Mouse (Mus musculus): ENCODE measurements around the gene Chst11.

DNA sequence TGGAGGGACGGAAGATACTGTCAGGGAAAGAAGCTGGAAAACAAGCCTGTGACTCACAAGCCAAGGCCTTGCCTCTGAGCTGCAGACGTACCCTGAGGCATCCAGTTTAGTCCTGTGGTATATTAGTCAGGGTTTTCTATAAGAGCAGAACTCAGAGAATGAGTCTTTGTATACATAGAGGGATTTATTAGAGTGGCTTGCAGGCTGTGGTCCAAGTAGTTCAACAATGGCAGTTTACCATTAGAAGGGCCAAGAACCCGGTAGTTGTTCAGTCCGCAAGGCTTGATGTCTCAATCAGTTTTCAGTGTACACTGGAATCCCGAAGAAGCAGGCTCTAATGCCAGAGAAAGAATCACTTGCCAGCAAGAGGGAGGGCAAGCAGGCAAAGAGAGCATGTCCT lies 192.9 kb downstream of the Chst11 start:
- no peak for TF ChIP-seq BHLHE40 (IDR thresholded peaks at IDR 0.05; ENCODE audit: borderline replicate concordance, low read depth, low read length)
- no peak for TF ChIP-seq POLR2A (IDR thresholded peaks at IDR 0.05; ENCODE audit: control insufficient read depth in 1 of 2, insufficient read depth in 1 of 2, low read depth in 1 of 2, low read length in 2 of 2, poor library complexity in 1 of 2)
- TF ChIP-seq CTCF (IDR thresholded peaks at IDR 0.05 in 2 of 3, conservative IDR thresholded peaks at IDR 0.05 in 1 of 3; ENCODE audit: control insufficient read depth in 1 of 3, insufficient read depth in 1 of 3, low read depth in 2 of 3, low read length in 3 of 3, poor library complexity in 1 of 3, severe bottlenecking in 1 of 3) = no peak
- no peak for TF ChIP-seq RCOR1 (IDR thresholded peaks at IDR 0.05; ENCODE audit: low read depth, low read length)
- TF ChIP-seq CHD1 (IDR thresholded peaks at IDR 0.05; ENCODE audit: low read depth, low read length) = no peak
